Mouse (Mus musculus): ENCODE data around the gene Mrps5.

GRCm38 (mm10) chr2:127541185-127541584 lies 45.8 kb upstream of the Mrps5 start, which contains the start of gene Prom2:
- TF ChIP-seq CTCF (IDR thresholded peaks at IDR 0.05; ENCODE audit: low read depth) (no peak), EP300 (IDR thresholded peaks at IDR 0.05; ENCODE audit: low read depth) (no peak)

Data from heart, postnatal 0 days (tissue).